19 mouse cellular contexts compared by ENCODE assay signal in the genomic region with DNA sequence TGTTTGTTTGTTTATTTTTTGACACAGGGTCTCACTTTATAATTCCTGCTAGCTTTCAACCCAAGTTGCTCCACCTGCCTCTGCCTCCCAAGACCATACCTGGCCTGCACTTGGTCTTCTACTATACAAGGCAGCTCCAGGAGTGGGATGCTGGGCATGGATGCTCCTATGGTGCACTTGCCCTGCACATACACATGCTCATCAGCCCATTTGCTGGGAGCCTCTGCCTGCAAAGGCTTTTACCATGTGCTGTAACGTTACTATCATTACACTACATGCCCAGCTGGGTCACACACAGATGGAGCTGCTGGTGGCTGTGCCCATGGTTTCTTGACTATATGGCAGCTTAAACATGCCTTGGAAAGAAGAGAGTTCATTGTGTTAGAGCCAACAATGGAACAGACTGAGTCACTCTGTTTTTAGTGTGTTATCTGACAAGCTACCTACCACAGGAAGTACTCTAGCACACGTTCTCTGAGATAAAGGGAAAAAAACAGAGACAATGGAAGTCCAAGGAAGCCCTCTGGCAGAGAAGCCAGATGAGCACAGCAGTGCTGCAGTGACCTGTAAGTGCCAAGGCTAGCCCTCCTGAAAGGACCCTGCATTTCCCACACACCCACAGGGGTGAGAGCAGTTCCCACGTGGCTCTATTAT. TPM values are rescaled to one million over a fixed set of nuclear protein-coding genes. Genes with fewer than 3 reads are reported as not detected.
DNase-seq lines count a peak whose midpoint lies in the region; ATAC-seq and TF ChIP-seq lines count a peak whose summit lies in the region.
"Had no signal": no experiment of that assay in that cellular context is flagged by ENCODE, and none has a peak within 500 bp of the region (broad histone marks: within the 10 kb centered on the region; RNA-seq: fewer than 3 reads in every experiment).

No protein-coding gene starts in this region.

- H3K9ac ChIP-seq in heart, embryonic 14.5 days (ENCODE audit: low read length), result no peak overlapping the region
- H3K9ac ChIP-seq: hindbrain, embryonic 13.5 days; liver, embryonic 15.5 days; neural tube, embryonic 12.5 days had no signal

- H3K36me3 ChIP-seq in heart, embryonic 14.5 days (ENCODE audit: control insufficient read depth, insufficient read depth, low read length), result peaks cover 98% of the 10 kb centered on the region
- peaks cover 37% of the 10 kb centered on the region for H3K36me3 ChIP-seq in spleen, adult 2 months (ENCODE audit: control insufficient read depth, insufficient read depth, low read length)
- H3K36me3 ChIP-seq in small intestine, adult 2 months (ENCODE audit: control insufficient read depth, insufficient read depth, low read length), result peaks cover 85% of the 10 kb centered on the region

- no peak for TF ChIP-seq CTCF in spleen, adult 2 months (IDR thresholded peaks at IDR 0.05; ENCODE audit: extremely low read depth, insufficient read depth, insufficient read length, insufficient replicate concordance)
- TF ChIP-seq CTCF in bone marrow, adult 2 months (IDR thresholded peaks at IDR 0.05; ENCODE audit: control insufficient read depth, insufficient read depth, low read length), result no peak
- TF ChIP-seq CTCF in small intestine, adult 2 months (IDR thresholded peaks at IDR 0.05; ENCODE audit: extremely low read depth, insufficient read length, insufficient replicate concordance, low read depth, low read length), result no peak

- WGBS in heart, embryonic 14.5 days, result 35% methylated on average over 3 of the region's 3 CpGs
- 30% methylated on average over 3 of the region's 3 CpGs for WGBS in spleen, adult 2 months
- 36% methylated on average over 3 of the region's 3 CpGs for WGBS in bone marrow, adult 2 months
- 65% methylated on average over 3 of the region's 3 CpGs for WGBS in small intestine, adult 2 months

- no peak overlapping the region for H3K4me3 ChIP-seq in heart, embryonic 14.5 days (ENCODE audit: control insufficient read depth in 1 of 2, insufficient read depth in 1 of 2, low read depth in 1 of 2, low read length in 2 of 2)
- H3K4me3 ChIP-seq in spleen, adult 2 months (ENCODE audit: extremely low read depth, insufficient read depth, insufficient read length), result no peak overlapping the region
- no peak overlapping the region for H3K4me3 ChIP-seq in bone marrow, adult 2 months (replicated peaks; ENCODE audit: control insufficient read depth, low read depth, low read length)
- H3K4me3 ChIP-seq in small intestine, adult 2 months (ENCODE audit: low read depth, low read length), result no peak overlapping the region
- H3K4me3 ChIP-seq: hindbrain, embryonic 13.5 days; liver, embryonic 15.5 days; neural tube, embryonic 12.5 days had no signal

- DNase-seq in heart, adult 8-10 months (ENCODE audit: low spot score), result no peak
- DNase-seq in spleen, adult 2 months (ENCODE audit: low read depth in 1 of 2, low spot score in 2 of 2), result no peak
- no peak for DNase-seq in spleen, postnatal 36 days (ENCODE audit: low spot score in 2 of 2)
- DNase-seq in embryo, embryonic 10.5 days (ENCODE audit: low spot score), result no peak
- no peak for DNase-seq in lung, postnatal 4 days
- DNase-seq: cerebellum, adult 11-12 months; kidney, adult 8-10 months; kidney, postnatal 4 days; layer of hippocampus, postnatal 36 days; left cerebral cortex, postnatal 4 days; right cerebral cortex, postnatal 25 days; thymus, adult 18-20 months had no signal

- no peak for TF ChIP-seq POLR2A in spleen, adult 2 months (IDR thresholded peaks at IDR 0.05; ENCODE audit: low read depth, low read length)
- no peak for TF ChIP-seq POLR2A in bone marrow, adult 2 months (IDR thresholded peaks at IDR 0.05; ENCODE audit: borderline replicate concordance, control insufficient read depth, low read depth, low read length)
- TF ChIP-seq POLR2A in small intestine, adult 2 months (IDR thresholded peaks at IDR 0.05; ENCODE audit: low read depth, low read length), result no peak

- ATAC-seq in heart, embryonic 14.5 days (ENCODE audit: insufficient number of reproducible peaks, insufficient read depth, low FRiP score, low read depth), result peak; percentile 53; the same call in 1 of the 2 replicates
- ATAC-seq: Patski had no signal

- H3K4me1 ChIP-seq in heart, embryonic 14.5 days (ENCODE audit: control insufficient read depth in 2 of 2, insufficient read depth in 2 of 2, low read length in 2 of 2), result 0 out of 4 replicates have a peak, but pooled peaks cover 2 to 7% of the 10 kb centered on the region in 2 experiments
- H3K4me1 ChIP-seq in spleen, adult 2 months (ENCODE audit: control insufficient read depth, insufficient read depth, insufficient read length), result peaks cover 41% of the 10 kb centered on the region
- peaks cover 4% of the 10 kb centered on the region for H3K4me1 ChIP-seq in bone marrow, adult 2 months (ENCODE audit: control insufficient read depth, insufficient read depth, low read length)
- no peaks in the 10 kb centered on the region for H3K4me1 ChIP-seq in small intestine, adult 2 months (ENCODE audit: control insufficient read depth, insufficient read depth, insufficient read length, low read length)
- H3K4me1 ChIP-seq: neural tube, embryonic 12.5 days had no signal

- peak overlapping the region in 1 of 2 experiments; percentile 46; a peak in 1 of 4 replicates for H3K27ac ChIP-seq in heart, embryonic 14.5 days (replicated peaks in 1 of 2; ENCODE audit: control insufficient read depth in 1 of 2, insufficient read depth in 1 of 2, low read depth in 2 of 2, low read length in 2 of 2)
- H3K27ac ChIP-seq in spleen, adult 2 months (ENCODE audit: insufficient read depth, low read length), result peak overlapping the region; percentile 99
- peak overlapping the region; percentile 84 for H3K27ac ChIP-seq in bone marrow, adult 2 months (ENCODE audit: control insufficient read depth, insufficient read depth, low read depth, low read length, poor library complexity)
- H3K27ac ChIP-seq in small intestine, adult 2 months (ENCODE audit: insufficient read depth, low read depth, low read length), result peak overlapping the region; percentile 40; the same call in 1 of the 2 replicates
- H3K27ac ChIP-seq: hindbrain, embryonic 13.5 days; liver, embryonic 15.5 days; neural tube, embryonic 12.5 days had no signal

- no peaks in the 10 kb centered on the region for H3K9me3 ChIP-seq in heart, embryonic 14.5 days (ENCODE audit: control insufficient read depth, low read length)
- H3K9me3 ChIP-seq: hindbrain, embryonic 13.5 days; liver, embryonic 15.5 days; neural tube, embryonic 12.5 days had no signal

- H3K4me2 ChIP-seq in heart, embryonic 14.5 days (ENCODE audit: low read length), result no peak overlapping the region
- H3K4me2 ChIP-seq: hindbrain, embryonic 13.5 days; liver, embryonic 15.5 days; neural tube, embryonic 12.5 days had no signal

- no peaks in the 10 kb centered on the region for H3K27me3 ChIP-seq in heart, embryonic 14.5 days (ENCODE audit: control insufficient read depth, insufficient read depth, low read length)
- no peaks in the 10 kb centered on the region for H3K27me3 ChIP-seq in spleen, adult 2 months (ENCODE audit: control insufficient read depth, insufficient read depth, low read length)
- H3K27me3 ChIP-seq in small intestine, adult 2 months (ENCODE audit: control insufficient read depth, insufficient read depth, low read length), result no peaks in the 10 kb centered on the region
- H3K27me3 ChIP-seq: hindbrain, embryonic 13.5 days; liver, embryonic 15.5 days; neural tube, embryonic 12.5 days; Patski had no signal

RNA-seq across cellular contexts. Expression of a gene that starts 12.4 kb away (rescaled TPM):
- 71.8 and 75.7 TPM in 2 replicates for polyA plus RNA-seq in heart, embryonic 14.5 days (2014; fragmentation: Nextera tagmentation; extraction: Ambion mirVana)
- total RNA-seq in heart, adult 8-10 months (2022), result 10 to 100 TPM; 12.9 to 20.3 (median 14.4) TPM
- 115 and 171 TPM in 2 replicates for polyA plus RNA-seq in spleen, adult 2 months (2012; rRNA removed)
- polyA plus RNA-seq in bone marrow, adult 2 months (2011; ENCODE audit: insufficient read depth, insufficient read length, low replicate concordance, missing spikeins), result 21.6 and 41.1 TPM in 2 replicates
- 245 and 497 TPM in 2 replicates for polyA plus RNA-seq in small intestine, adult 2 months (2012; rRNA removed)

RNA-seq across cellular contexts. Expression of a gene that starts 17.6 kb away (rescaled TPM):
- polyA plus RNA-seq in heart, embryonic 14.5 days (2014; fragmentation: Nextera tagmentation; extraction: Ambion mirVana), result 50.4 and 52.4 TPM in 2 replicates
- 10 to 100 TPM; 24.1 to 31.1 (median 28.1) TPM for total RNA-seq in heart, adult 8-10 months (2022)
- 129 and 155 TPM in 2 replicates for polyA plus RNA-seq in spleen, adult 2 months (2012; rRNA removed)
- polyA plus RNA-seq in bone marrow, adult 2 months (2011; ENCODE audit: insufficient read depth, insufficient read length, low replicate concordance, missing spikeins), result 12.6 and 21.6 TPM in 2 replicates
- polyA plus RNA-seq in small intestine, adult 2 months (2012; rRNA removed), result 3.4 and 4.3 TPM in 2 replicates

RNA-seq across cellular contexts. Expression of a gene that starts 56.1 kb away (rescaled TPM):
- 31.9 and 33.8 TPM in 2 replicates for polyA plus RNA-seq in heart, embryonic 14.5 days (2014; fragmentation: Nextera tagmentation; extraction: Ambion mirVana)
- total RNA-seq in heart, adult 8-10 months (2022), result 10 to 100 TPM; 11.9 to 17.1 (median 12.5) TPM
- 28.6 and 42.5 TPM in 2 replicates for polyA plus RNA-seq in spleen, adult 2 months (2012; rRNA removed)
- 15.9 and 18.8 TPM in 2 replicates for polyA plus RNA-seq in bone marrow, adult 2 months (2011; ENCODE audit: insufficient read depth, insufficient read length, low replicate concordance, missing spikeins)
- 29.7 and 39.1 TPM in 2 replicates for polyA plus RNA-seq in small intestine, adult 2 months (2012; rRNA removed)
